In the genomic region with DNA sequence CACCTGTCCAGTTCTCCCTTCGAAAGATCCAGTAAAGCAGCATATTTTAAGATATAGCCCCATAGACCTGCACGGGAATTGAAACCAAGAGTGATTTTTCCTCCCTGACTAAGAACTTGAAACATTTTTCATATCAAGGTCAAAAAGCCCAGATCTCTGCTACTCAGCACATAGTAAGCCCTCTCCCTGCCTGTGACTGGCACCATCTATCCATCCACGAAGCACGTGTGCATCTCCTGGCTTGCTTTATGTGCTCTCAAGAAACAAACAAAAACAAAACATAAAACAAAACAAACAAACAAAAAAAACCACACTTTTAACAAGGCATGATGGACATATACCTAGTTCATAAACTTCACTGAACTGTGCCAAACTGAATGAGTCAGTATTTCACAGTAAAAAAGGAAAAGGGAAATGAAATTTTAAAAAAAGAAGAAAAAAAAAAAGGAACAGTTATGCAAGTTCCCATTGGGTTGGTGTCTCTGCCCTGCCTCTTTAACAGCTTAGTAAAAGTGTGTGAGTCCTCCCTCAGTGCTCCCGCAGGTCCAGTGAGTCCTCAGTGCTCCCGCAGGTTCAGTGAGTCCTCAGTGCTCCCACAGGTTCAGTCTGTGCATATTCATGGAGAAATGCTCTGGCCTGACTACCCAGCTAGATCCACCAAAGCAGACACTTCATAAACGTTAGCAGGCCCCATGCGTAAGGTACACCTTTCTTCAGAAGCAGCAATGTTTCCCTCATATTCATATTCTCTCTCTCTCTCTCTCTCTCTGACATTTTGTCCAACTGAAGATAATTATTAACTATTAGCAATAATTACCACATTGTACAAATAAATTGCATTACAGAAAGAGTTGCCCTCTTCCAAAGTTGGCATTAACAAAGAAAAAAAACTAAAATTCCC, we compare ENCODE assay signal across 14 mouse cellular contexts.
DNase-seq lines count a peak whose midpoint lies in the region; ATAC-seq and TF ChIP-seq lines count a peak whose summit lies in the region.
"Had no signal": no experiment of that assay in that cellular context is flagged by ENCODE, and none has a peak within 500 bp of the region (broad histone marks: within the 10 kb centered on the region; RNA-seq: fewer than 3 reads in every experiment).

No protein-coding gene starts in this region.

- H3K9me3 ChIP-seq in kidney, postnatal 0 days (replicated peaks; ENCODE audit: low read length), result no peaks in the 10 kb centered on the region
- no peaks in the 10 kb centered on the region for H3K9me3 ChIP-seq in heart, embryonic 10.5 days
- H3K9me3 ChIP-seq: heart, embryonic 15.5 days; hindbrain, embryonic 13.5 days had no signal

- no peaks in the 10 kb centered on the region for H3K36me3 ChIP-seq in kidney, postnatal 0 days (ENCODE audit: insufficient read depth, low read length)
- no peaks in the 10 kb centered on the region for H3K36me3 ChIP-seq in heart, embryonic 10.5 days
- H3K36me3 ChIP-seq: heart, embryonic 15.5 days; hindbrain, embryonic 13.5 days had no signal

- no peak for TF ChIP-seq POLR2A in bone marrow macrophage, adult 2 months (IDR thresholded peaks at IDR 0.05; ENCODE audit: borderline replicate concordance, low read depth, low read length)

- H3K27me3 ChIP-seq in kidney, postnatal 0 days (ENCODE audit: insufficient read depth, low read length), result no peaks in the 10 kb centered on the region
- no peaks in the 10 kb centered on the region for H3K27me3 ChIP-seq in heart, embryonic 10.5 days (ENCODE audit: insufficient read depth, poor library complexity, severe bottlenecking)
- H3K27me3 ChIP-seq: heart, embryonic 15.5 days; hindbrain, embryonic 13.5 days had no signal

- TF ChIP-seq CTCF in kidney, postnatal 0 days (IDR thresholded peaks at IDR 0.05; ENCODE audit: low read depth), result no peak
- no peak for TF ChIP-seq CTCF in bone marrow macrophage, adult 2 months (IDR thresholded peaks at IDR 0.05; ENCODE audit: low read depth, low read length)

- H3K4me1 ChIP-seq in kidney, postnatal 0 days (replicated peaks; ENCODE audit: insufficient read depth, low read length), result peaks cover 12% of the 10 kb centered on the region
- peaks cover 66% of the 10 kb centered on the region for H3K4me1 ChIP-seq in bone marrow macrophage, adult 2 months (ENCODE audit: control insufficient read depth, insufficient read depth, low read length)
- H3K4me1 ChIP-seq in heart, embryonic 10.5 days, result peaks cover 16% of the 10 kb centered on the region

- H3K9ac ChIP-seq in kidney, postnatal 0 days (ENCODE audit: low read depth, low read length), result no peak overlapping the region
- H3K9ac ChIP-seq: forebrain, postnatal 0 days; heart, embryonic 15.5 days; hindbrain, embryonic 13.5 days had no signal

- H3K27ac ChIP-seq in kidney, postnatal 0 days, result 0 out of 2 replicates have a peak overlapping the region, but pooled peaks have one; percentile 19
- peak overlapping the region; percentile 84 for H3K27ac ChIP-seq in bone marrow macrophage, adult 2 months (ENCODE audit: insufficient read depth, low read depth, low read length)
- no peak overlapping the region for H3K27ac ChIP-seq in heart, embryonic 10.5 days
- H3K27ac ChIP-seq: heart, embryonic 15.5 days had no signal

- H3K4me3 ChIP-seq in kidney, postnatal 0 days (replicated peaks; ENCODE audit: low read depth, low read length), result no peak overlapping the region
- peak overlapping the region; percentile 16; the same call in 1 of the 2 replicates for H3K4me3 ChIP-seq in bone marrow macrophage, adult 2 months (ENCODE audit: insufficient read depth, low read length)
- no peak overlapping the region for H3K4me3 ChIP-seq in heart, embryonic 10.5 days
- H3K4me3 ChIP-seq: heart, embryonic 15.5 days; hindbrain, embryonic 13.5 days; myocyte had no signal

- no peak for ATAC-seq in kidney, postnatal 0 days (replicated peaks; ENCODE audit: low FRiP score, low read depth)
- ATAC-seq in megakaryocyte progenitor cell, adult 5-6 weeks (replicated peaks; ENCODE audit: poor library complexity), result peak; percentile 27
- ATAC-seq: CD4-positive, CD25-positive, alpha-beta regulatory T cell, adult 4 months had no signal

- WGBS in kidney, postnatal 0 days, result 81% methylated on average over 8 of the region's 8 CpGs
- 90% methylated on average over 8 of the region's 8 CpGs for WGBS in heart, embryonic 10.5 days

- DNase-seq in kidney, postnatal 0 days (ENCODE audit: low spot score), result no peak
- no peak for DNase-seq in kidney, adult 18-20 months
- DNase-seq in A20 (ENCODE audit: low read depth, low spot score), result peak; percentile 54
- DNase-seq in heart, embryonic 10.5 days (ENCODE audit: low spot score), result no peak
- no peak for DNase-seq in adrenal gland, postnatal 25 days
- DNase-seq: adrenal gland, postnatal 14 days; forebrain, postnatal 0 days had no signal

- H3K4me2 ChIP-seq in kidney, postnatal 0 days (ENCODE audit: low read length), result no peak overlapping the region
- H3K4me2 ChIP-seq: heart, embryonic 15.5 days; hindbrain, embryonic 13.5 days; midbrain, embryonic 11.5 days had no signal
